Mouse (Mus musculus) adrenal gland, postnatal 14 days (tissue): ENCODE measurements around the gene Ceacam3. TPM values are rescaled to one million over a fixed set of nuclear protein-coding genes. Genes with fewer than 3 reads are reported as not detected.
A peak's percentile ranks its signal among the peaks of the same experiment; 100 is the strongest.

ENCODE experiments used
- DNase-seq: peaks from one replicate; pipeline ENCODE4 v3.0.0; 2021; ENCODE audit warnings: mixed read lengths
- long read RNA-seq, 2 experiments: library from polyadenylated mRNA; stranded (forward); transcript quantifications; one replicate each; pipeline ENCODE4 v2.0.0; 2021
- total RNA-seq: library from RNA; stranded (reverse); gene quantifications from 2 replicates; pipeline ENCODE4 v1.2.3, GENCODE M21; 2021

Ceacam3 gene
- not detected in 2 replicates for total RNA-seq
- long read RNA-seq, experiment 1: 0 reads
- long read RNA-seq, experiment 2: 0 reads

DNA sequence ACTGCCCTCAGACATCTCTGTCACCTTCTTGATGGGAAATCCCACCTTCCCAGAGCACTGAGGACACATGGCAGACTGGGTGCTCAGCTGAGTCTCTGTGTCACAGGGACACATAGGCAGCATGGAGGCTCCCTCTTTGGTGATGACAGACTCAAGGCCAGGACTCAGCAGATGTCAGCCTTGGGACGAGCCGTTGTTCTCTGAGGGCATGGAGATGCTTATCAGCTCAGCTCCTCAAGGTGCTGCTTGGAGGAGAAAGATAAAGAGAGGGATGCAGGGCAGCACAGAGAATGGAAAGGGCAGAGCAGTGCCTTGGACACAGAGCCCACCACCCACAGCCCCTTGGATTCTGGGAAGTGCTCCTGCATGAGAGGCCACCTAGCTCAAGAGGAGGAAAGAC lies at the start of gene Ceacam3:
Ceacam3 (plus strand) TSS at position 352 of the 400 bp plus-strand sequence.
- DNase-seq: no peak

DNA sequence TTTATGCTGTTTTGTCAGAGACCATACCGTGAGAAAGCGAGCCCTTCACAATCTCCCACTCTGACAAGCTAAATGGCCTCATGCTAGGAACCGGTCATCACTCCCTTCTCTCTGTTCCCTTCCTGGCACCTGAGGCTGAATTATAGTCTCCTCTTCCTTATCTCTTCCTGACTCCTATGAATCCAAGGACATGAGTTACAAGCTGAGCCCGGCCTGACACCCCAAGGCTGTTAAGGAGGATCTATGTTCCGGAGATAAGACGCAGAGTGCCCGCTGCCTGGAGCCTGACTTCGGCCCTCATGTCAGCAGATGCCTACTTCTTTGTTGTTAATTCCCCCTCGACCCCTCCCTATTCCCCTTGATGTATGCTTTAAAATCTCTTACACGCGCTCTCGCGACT lies 48.5 kb upstream of the Ceacam3 start:
- peak; percentile 35 for DNase-seq

DNA sequence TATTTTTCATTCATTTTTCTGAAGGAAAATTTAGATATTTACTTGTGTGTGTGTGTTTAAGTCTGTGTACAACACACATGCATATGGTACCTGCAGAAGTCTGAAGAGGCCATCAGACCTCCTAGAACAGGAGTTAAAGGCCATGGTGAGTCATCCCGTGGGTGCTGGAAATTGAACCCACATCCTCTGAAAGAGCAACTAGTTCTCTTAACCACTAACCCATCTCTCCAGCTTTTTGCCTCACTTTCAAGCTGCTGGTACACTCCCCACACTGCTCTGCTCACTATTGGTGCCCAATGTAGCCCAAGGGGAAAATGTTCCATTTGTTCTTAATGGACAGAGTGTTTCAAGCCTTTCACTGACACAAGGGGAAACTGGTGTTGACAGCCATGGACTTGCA lies 14.8 kb upstream of the Ceacam3 start:
- DNase-seq: no peak

DNA sequence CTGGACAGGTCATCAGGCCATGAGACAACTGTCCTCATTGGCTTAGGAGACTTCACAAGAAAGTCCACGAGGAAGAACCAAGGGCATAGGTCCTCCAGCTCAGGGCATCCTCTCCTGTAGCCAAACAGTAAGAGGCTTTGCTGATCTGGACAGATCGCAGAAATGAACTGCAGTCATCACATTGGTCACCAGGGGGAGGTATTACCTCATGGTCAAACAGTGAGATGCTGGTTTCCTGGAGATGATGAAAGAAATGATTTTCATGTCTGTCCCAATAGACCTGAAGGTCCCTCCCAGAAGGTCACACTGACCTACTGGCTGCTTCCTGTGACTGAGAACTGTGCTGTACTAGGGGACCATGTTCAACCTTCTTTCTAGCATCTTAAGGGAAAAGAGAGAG lies 5.6 kb downstream of the Ceacam3 start:
- DNase-seq: peak; percentile 73

DNA sequence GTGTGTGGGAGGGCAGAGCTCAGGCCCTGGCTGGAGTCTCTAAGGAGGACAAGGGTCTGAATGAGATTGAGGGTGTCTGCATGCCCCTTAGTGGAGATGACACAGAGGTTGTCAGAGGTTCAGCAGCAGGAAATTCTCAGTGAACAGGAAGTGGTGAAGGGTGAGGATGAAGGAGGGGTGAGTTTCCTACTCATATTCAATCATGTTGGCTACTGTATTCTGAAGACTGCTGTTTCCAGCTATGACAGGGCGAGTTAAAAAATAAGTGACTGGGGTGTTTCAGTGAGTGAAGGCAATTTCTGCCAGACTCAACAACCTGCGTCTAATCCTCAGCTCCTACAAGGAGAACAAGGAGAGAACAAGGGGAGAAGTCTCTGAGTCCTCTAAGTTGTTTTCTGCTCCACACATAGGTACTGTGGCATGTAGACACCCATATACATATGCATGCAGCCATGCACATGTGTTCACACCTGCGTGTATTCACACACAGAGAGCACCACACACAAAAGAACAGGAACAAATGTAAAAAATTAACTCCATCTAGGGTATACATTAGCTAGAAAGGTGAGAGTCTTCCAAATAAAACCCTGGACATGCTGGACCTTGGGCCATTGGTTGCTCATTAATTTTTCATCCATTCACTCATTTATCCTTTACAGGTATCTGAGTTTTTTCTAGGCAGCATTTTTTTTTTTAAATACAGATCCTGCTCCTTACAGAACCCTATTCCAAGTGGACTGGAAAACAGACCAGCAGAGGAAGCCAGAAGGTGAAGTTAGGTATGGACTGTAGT lies 7.0 kb downstream of the Ceacam3 start:
- DNase-seq: no peak

DNA sequence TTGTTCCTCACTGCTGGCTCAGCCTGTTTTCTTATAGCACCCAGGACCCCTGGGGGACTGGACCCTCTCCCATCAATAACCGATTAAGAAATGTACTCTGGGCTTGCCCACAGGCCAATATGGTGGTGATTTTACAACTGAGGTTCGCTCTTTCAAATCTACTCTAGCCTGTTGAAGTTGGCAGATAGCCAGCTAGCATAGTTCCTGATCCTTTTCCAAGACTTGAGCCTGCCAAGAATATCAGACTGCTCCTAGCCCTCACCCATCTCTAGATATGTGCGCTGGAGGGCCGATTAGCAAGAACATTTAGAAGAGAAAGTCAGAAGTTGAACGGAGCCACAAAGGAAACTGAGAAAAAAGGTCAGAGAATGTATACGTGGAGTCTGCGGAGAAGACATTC lies 8.9 kb downstream of the Ceacam3 start:
- DNase-seq: peak; percentile 8

DNA sequence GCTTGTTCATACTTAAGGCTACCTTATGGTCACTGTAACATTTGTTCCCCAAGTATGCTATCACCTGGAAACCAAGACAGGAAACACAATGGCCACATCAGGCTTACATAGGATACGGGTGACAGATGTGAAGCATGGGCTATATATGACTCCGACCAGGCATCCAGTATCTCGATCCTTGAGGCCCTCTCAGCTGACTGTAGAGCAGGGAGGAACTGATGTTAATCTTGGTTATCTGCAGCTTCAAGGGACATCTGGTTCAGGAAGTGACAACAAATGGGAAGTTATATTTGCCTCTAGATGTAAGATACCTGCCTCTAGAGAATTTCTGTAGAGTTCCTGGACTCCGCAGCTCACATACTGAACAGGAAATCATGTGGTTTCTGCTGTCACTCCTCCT lies 21.7 kb downstream of the Ceacam3 start:
- no peak for DNase-seq

DNA sequence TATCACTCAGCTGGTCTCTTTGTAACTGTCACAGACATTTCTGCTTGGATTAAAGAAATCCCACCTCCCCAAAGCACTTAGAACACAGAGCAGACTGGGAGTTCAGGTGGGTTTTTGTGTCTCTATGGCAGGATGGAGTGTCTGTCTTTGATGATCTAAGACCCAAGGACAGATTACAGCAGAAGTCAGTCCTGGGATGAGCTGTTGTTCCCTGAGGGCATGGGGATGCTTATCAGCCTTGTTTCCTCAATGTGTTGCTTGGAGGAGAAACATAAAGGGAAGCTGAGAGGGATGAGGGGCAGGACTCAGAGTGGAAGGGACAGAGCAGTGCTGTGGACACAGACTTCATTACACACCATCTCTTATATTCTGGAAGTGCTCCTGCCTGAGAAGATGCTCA lies 53.1 kb downstream of the Ceacam3 start, which contains the start of gene Psg29:
Psg29 (plus strand) TSS at position 301 of the 400 bp plus-strand sequence.
- DNase-seq: no peak

DNA sequence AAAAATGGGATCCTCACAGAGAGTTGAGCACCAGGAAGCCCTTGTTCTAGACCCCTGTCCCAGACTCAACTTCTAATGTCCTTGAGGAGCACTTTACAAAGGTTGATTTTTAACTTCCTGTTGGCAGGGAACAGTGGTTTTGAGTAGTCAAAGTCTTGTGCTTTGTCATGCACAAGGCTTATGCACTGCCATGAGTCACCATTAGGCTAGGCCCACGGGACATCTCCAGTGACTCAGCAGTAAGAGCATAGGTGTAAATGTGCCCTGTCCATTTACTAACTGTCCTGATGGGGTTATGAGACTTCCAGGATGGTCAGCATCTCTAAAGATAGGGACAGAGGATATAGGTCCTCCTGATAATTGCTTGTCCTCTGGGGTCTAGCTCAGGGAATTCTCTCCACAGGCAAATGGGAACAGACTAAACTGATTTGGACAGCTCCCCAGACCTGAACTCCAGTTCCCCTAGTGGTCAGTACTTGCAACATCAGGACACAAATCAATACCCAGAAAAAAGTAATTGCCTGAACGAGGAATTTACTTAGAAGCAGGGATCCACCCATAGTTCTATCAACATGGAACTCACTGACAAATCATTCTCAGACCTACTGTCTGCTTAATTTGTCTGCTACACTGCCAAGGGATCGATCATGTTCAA lies 55.6 kb downstream of the Ceacam3 start:
- no peak for DNase-seq

Other genes with a start within 250 kb of the Ceacam3 start
- 1.2 and 2.6 TPM in 2 replicates for gene Ptgir, start 243.8 kb upstream of the Ceacam3 start, total RNA-seq
- 222 and 231 TPM in 2 replicates for gene Calm3, start 226.2 kb upstream of the Ceacam3 start, total RNA-seq
- gene Pnmal2, start 205.6 kb upstream of the Ceacam3 start, total RNA-seq: 24.6 and 27.2 TPM in 2 replicates
- 4.6 and 5.6 TPM in 2 replicates for gene Pnmal1, start 190.6 kb upstream of the Ceacam3 start, total RNA-seq
- 1.3 and 1.6 TPM in 2 replicates for gene Gm42372, start 167.2 kb upstream of the Ceacam3 start, total RNA-seq
- 18.4 and 20.9 TPM in 2 replicates for gene Ccdc8, start 157.6 kb upstream of the Ceacam3 start, total RNA-seq
- 90.9 and 93.2 TPM in 2 replicates for gene Ppp5c, start 122.4 kb upstream of the Ceacam3 start, total RNA-seq
- gene Hif3a, start 87.9 kb upstream of the Ceacam3 start, total RNA-seq: 5.3 and 7.8 TPM in 2 replicates
- 0.23 and 0.33 TPM in 2 replicates for gene Psg16, start 76.2 kb upstream of the Ceacam3 start, total RNA-seq
- gene Psg29, start 53.2 kb downstream of the Ceacam3 start, total RNA-seq: not detected in 2 replicates